Mouse (Mus musculus) CD4-positive helper T cell, adult 2 months (primary cell): ENCODE data around the gene Pofut1.
A peak's percentile ranks its signal among the peaks of the same experiment; 100 is the strongest.

ENCODE experiments used
- DNase-seq: peaks from one replicate; pipeline ENCODE4 v3.0.0-alpha.2; 2012; ENCODE audit warnings: low read depth, missing footprints, low spot score

The Pofut1 gene

DNA sequence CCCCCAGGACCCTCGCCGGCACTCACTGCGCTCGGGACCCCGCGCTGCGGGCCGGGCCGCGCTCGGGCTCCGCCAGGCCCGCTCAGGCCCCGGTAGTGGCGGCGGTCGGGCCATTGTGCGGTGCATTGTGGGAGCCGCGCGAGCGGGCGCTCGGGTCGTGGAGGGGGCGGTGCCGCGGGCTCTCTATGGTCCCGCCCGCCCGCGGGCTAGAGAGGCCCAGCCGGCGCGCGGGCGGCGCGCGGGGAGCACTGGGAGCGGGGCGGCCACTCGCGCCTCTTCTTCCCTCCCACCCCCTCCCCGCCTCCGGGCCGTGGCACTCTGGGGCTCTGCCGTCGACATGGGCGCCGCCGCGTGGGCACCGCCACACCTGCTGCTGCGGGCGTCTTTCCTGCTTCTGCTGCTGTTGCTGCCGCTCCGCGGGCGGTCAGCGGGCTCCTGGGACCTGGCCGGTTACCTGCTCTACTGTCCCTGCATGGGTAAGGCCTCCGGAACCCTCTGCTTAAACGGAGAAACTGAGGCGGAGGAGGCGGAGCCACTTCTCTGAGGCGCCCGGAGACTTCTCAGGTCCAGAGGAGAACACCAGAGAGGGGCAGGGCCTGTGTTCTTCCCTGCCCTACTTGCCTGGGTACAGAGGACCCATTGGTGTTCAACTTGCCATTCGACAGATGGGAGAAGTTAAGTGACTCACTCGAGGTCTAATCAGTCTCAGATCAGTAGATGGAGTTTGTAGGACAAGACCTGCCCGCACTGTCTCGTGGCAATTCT lies at the start of gene Pofut1, which contains the start of gene Plagl2:
Gene Pofut1 (plus strand): TSS at position 284 of the 765 bp plus-strand sequence.
Gene Plagl2 (minus strand): TSS at position 177 of the 765 bp plus-strand sequence.
- DNase-seq = peak; percentile 94

GRCm38 (mm10) chr2:153194255-153194654 lies 47.1 kb upstream of the Pofut1 start:
- no peak for DNase-seq

- DNase-seq = no peak
Measured at GRCm38 (mm10) chr2:153198485-153198884, 42.8 kb upstream of the Pofut1 start.

DNA sequence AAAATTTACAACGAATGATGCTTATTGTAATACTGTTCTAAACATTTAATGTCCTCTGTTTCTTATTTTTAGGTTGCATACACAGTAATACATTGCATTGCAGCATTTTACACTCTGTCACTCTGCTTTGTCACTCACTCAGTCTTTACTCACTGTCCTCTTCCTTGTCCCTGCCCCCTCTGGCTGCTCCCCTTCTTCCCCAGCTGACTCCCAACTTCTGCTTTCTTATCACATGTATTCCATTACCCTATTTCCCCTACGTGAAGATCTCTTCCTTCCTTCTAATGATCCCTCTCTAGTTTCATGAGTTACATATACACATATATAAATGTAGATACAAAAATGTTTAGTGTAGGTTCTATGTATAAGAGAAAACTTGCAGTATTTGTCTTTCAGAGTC lies 42.2 kb upstream of the Pofut1 start:
- no peak for DNase-seq

DNA sequence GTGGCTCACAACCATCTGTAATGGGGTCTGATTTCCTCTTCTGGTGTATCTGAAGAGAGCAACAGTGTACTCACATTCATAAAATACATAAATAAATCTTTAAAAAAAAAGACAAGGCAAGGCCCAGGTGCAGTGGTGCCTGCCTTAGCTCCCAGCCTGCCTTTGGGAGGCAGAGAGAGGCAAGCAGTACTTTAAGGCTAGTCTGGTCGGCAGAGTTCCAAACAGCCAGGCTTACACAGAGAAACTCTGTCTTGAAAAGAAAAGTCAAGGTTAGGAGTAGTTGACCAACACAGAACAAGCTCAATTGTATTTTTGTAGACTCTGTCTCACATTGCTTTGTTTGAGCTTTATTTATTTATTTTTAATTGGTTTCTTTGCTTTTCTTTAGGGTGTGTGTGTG lies 38.6 kb upstream of the Pofut1 start:
- DNase-seq = no peak

- DNase-seq = no peak
Measured at GRCm38 (mm10) chr2:153208149-153208548, 33.2 kb upstream of the Pofut1 start.

GRCm38 (mm10) chr2:153209286-153209685 lies 32.0 kb upstream of the Pofut1 start:
- no peak for DNase-seq

- DNase-seq = peak; percentile 63
Measured at GRCm38 (mm10) chr2:153211451-153211850, 29.9 kb upstream of the Pofut1 start.

DNA sequence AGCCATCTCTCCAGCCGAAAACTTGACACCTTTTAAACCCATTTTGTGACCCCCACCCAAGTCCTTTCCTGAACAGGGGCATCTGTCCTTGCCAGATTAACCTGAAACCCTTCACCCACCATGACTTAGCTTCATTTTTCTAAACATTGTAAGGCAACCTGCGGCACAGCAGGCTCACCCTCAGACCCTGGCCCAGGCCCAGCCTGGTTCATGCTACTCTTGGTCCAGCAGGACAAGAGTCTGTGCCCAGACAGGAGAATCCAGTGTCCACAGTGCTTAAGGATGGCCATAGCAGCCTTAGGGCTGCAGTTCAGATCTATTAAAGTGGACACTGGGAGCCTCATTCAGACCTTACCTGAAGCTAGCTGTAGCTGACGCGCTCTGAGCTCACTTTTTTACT lies 28.0 kb upstream of the Pofut1 start:
- no peak for DNase-seq

- peak; percentile 80 for DNase-seq
Measured at GRCm38 (mm10) chr2:153214771-153215259, 26.5 kb upstream of the Pofut1 start.

GRCm38 (mm10) chr2:153215421-153215820 lies 25.9 kb upstream of the Pofut1 start:
- peak; percentile 63 for DNase-seq

- no peak for DNase-seq
Measured at GRCm38 (mm10) chr2:153217826-153218340, 23.4 kb upstream of the Pofut1 start.

DNA sequence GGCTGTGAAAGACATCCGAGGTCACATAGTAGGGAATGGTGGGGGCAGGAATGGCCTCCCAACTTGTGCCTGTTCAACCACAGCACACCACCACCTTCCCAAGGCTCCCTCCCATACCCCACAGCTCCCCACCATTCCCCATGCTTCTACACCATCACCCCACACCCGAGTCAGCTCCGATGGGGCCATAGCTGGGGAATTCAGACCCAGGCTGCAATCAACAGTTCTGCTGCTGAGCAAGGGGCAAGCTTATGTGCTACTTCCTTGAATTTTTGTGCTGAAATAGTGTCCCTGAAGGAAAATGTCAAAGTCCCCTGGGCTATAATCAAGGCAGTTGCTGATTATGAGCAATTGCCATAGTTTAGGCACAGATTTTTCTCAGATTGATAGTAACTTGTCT lies 22.8 kb upstream of the Pofut1 start:
- DNase-seq = no peak

- DNase-seq = no peak
Measured at GRCm38 (mm10) chr2:153221620-153222019, 19.7 kb upstream of the Pofut1 start.

- no peak for DNase-seq
Measured at GRCm38 (mm10) chr2:153222130-153222529, 19.2 kb upstream of the Pofut1 start.

- no peak for DNase-seq
Measured at GRCm38 (mm10) chr2:153222566-153222965, 18.8 kb upstream of the Pofut1 start.

- DNase-seq = peak; percentile 74
Measured at GRCm38 (mm10) chr2:153224946-153225594, 16.3 kb upstream of the Pofut1 start, which contains the start of gene Tspyl3. Gene Tspyl3, minus strand, starts transcription at chr2:153225441.

- DNase-seq = no peak
Measured at GRCm38 (mm10) chr2:153225595-153225953, 15.8 kb upstream of the Pofut1 start.

- no peak for DNase-seq
Measured at GRCm38 (mm10) chr2:153227959-153228358, 13.4 kb upstream of the Pofut1 start.

GRCm38 (mm10) chr2:153228523-153228922 lies 12.8 kb upstream of the Pofut1 start:
- DNase-seq = no peak

GRCm38 (mm10) chr2:153237193-153237592 lies 4.1 kb upstream of the Pofut1 start:
- DNase-seq = no peak

GRCm38 (mm10) chr2:153237891-153238290 lies 3.4 kb upstream of the Pofut1 start:
- peak; percentile 33 for DNase-seq

DNA sequence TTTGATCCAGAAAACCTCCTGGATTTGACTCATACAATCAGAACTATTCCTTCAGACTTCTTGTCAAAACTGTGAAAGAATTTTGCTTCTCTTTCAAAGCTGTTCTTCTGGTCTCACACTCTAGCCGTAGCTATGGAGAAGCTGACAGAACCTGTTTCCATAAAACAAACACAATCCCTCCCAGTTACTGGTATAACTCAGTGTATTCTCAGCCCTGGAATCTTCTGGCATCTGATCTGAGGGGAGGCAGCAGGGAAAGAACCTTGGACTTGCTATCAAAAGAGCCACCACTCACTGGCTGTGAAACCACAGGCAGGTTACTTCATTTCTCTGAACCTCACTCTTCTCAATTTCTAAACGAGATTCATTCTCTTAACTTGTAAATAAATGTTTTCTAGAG lies 2.9 kb upstream of the Pofut1 start:
- no peak for DNase-seq
